Mouse (Mus musculus) skeletal muscle tissue, adult 2 months (tissue): ENCODE measurements around the gene Abtb1.
A peak's percentile ranks its signal among the peaks of the same experiment; 100 is the strongest.

ENCODE experiments used
- DNase-seq: peaks from one replicate; pipeline ENCODE4 v3.0.0-alpha.2; 2012; ENCODE audit warnings: low read depth, low spot score

Gene Abtb1

GRCm38 (mm10) chr6:88830112-88830702 lies 11.6 kb downstream of the Abtb1 start:
- no peak for DNase-seq

GRCm38 (mm10) chr6:88829579-88829978 lies 12.2 kb downstream of the Abtb1 start:
- DNase-seq = no peak

- DNase-seq = no peak
Observed at GRCm38 (mm10) chr6:88828206-88829009, 13.4 kb downstream of the Abtb1 start.

GRCm38 (mm10) chr6:88827395-88828205 lies 14.2 kb downstream of the Abtb1 start:
- no peak for DNase-seq

GRCm38 (mm10) chr6:88826965-88827364 lies 14.8 kb downstream of the Abtb1 start:
- DNase-seq = no peak

GRCm38 (mm10) chr6:88826545-88826944 lies 15.2 kb downstream of the Abtb1 start:
- DNase-seq = peak; percentile 81

- no peak for DNase-seq
Observed at GRCm38 (mm10) chr6:88826088-88826487, 15.7 kb downstream of the Abtb1 start.

GRCm38 (mm10) chr6:88824183-88824582 lies 17.6 kb downstream of the Abtb1 start:
- DNase-seq = no peak

- DNase-seq = peak; percentile 52
Observed at GRCm38 (mm10) chr6:88821901-88822300, 19.9 kb downstream of the Abtb1 start.

- no peak for DNase-seq
Observed at GRCm38 (mm10) chr6:88821294-88821693, 20.5 kb downstream of the Abtb1 start.

- no peak for DNase-seq
Observed at GRCm38 (mm10) chr6:88820853-88821252, 20.9 kb downstream of the Abtb1 start.

- DNase-seq = no peak
Observed at GRCm38 (mm10) chr6:88816913-88817312, 24.9 kb downstream of the Abtb1 start.

- no peak for DNase-seq
Observed at GRCm38 (mm10) chr6:88815489-88815888, 26.3 kb downstream of the Abtb1 start.

- no peak for DNase-seq
Observed at GRCm38 (mm10) chr6:88815036-88815435, 26.7 kb downstream of the Abtb1 start.

GRCm38 (mm10) chr6:88813832-88814231 lies 28.0 kb downstream of the Abtb1 start:
- no peak for DNase-seq

GRCm38 (mm10) chr6:88812886-88813285 lies 28.9 kb downstream of the Abtb1 start:
- DNase-seq = no peak

GRCm38 (mm10) chr6:88811880-88812400 lies 29.8 kb downstream of the Abtb1 start:
- no peak for DNase-seq

- DNase-seq = no peak
Observed at GRCm38 (mm10) chr6:88811396-88811795, 30.4 kb downstream of the Abtb1 start.

GRCm38 (mm10) chr6:88810291-88810690 lies 31.5 kb downstream of the Abtb1 start:
- no peak for DNase-seq

GRCm38 (mm10) chr6:88809091-88810037 lies 32.4 kb downstream of the Abtb1 start:
- no peak for DNase-seq
